Mouse (Mus musculus) cerebellum, adult 9-10 months (tissue): ENCODE results near the gene Ntpcr.

Experiments used
- DNase-seq: peaks from one replicate; pipeline ENCODE4 v3.0.0; 2022

The Ntpcr gene

GRCm38 (mm10) chr8:125726143-125726542 is 3.6 kb upstream of the Ntpcr start:
- no peak for DNase-seq

- DNase-seq: no peak
These were observed 2.8 kb upstream of the Ntpcr start for GRCm38 (mm10) chr8:125726986-125727385.

GRCm38 (mm10) chr8:125727797-125728196 is 2.0 kb upstream of the Ntpcr start:
- no peak for DNase-seq

- peak; percentile 87 for DNase-seq
These were observed 4.5 kb downstream of the Ntpcr start for GRCm38 (mm10) chr8:125733964-125734956.

GRCm38 (mm10) chr8:125738956-125739355 is 9.2 kb downstream of the Ntpcr start:
- no peak for DNase-seq

GRCm38 (mm10) chr8:125740655-125741054 is 10.9 kb downstream of the Ntpcr start:
- no peak for DNase-seq

GRCm38 (mm10) chr8:125741377-125741776 is 11.6 kb downstream of the Ntpcr start:
- no peak for DNase-seq

GRCm38 (mm10) chr8:125741855-125742254 is 12.1 kb downstream of the Ntpcr start:
- no peak for DNase-seq

- no peak for DNase-seq
These were observed 12.6 kb downstream of the Ntpcr start for GRCm38 (mm10) chr8:125742406-125742805.

- DNase-seq: no peak
These were observed 15.3 kb downstream of the Ntpcr start for GRCm38 (mm10) chr8:125744914-125745576.

GRCm38 (mm10) chr8:125747390-125747789 is 17.6 kb downstream of the Ntpcr start:
- DNase-seq: no peak

- DNase-seq: no peak
These were observed 21.1 kb downstream of the Ntpcr start for GRCm38 (mm10) chr8:125750846-125751245.

GRCm38 (mm10) chr8:125755896-125756295 is 26.1 kb downstream of the Ntpcr start:
- DNase-seq: peak; percentile 40

GRCm38 (mm10) chr8:125756391-125757105 is 26.8 kb downstream of the Ntpcr start:
- DNase-seq: peak; percentile 72

GRCm38 (mm10) chr8:125757106-125757496 is 27.3 kb downstream of the Ntpcr start:
- peak; percentile 50 for DNase-seq

- DNase-seq: peak; percentile 22
These were observed 29.3 kb downstream of the Ntpcr start for GRCm38 (mm10) chr8:125759022-125759421.

- no peak for DNase-seq
These were observed 33.5 kb downstream of the Ntpcr start for GRCm38 (mm10) chr8:125763066-125763786.

GRCm38 (mm10) chr8:125768079-125768478 is 38.3 kb downstream of the Ntpcr start:
- no peak for DNase-seq

- DNase-seq: no peak
These were observed 42.5 kb downstream of the Ntpcr start for GRCm38 (mm10) chr8:125772300-125772699.

- no peak for DNase-seq
These were observed 43.6 kb downstream of the Ntpcr start for GRCm38 (mm10) chr8:125773281-125773803.

- no peak for DNase-seq
These were observed 45.3 kb downstream of the Ntpcr start for GRCm38 (mm10) chr8:125775031-125775430.

- DNase-seq: no peak
These were observed 46.6 kb downstream of the Ntpcr start for GRCm38 (mm10) chr8:125776314-125776713.
